11 mouse cellular contexts compared by ENCODE assay signal in the genomic region with DNA sequence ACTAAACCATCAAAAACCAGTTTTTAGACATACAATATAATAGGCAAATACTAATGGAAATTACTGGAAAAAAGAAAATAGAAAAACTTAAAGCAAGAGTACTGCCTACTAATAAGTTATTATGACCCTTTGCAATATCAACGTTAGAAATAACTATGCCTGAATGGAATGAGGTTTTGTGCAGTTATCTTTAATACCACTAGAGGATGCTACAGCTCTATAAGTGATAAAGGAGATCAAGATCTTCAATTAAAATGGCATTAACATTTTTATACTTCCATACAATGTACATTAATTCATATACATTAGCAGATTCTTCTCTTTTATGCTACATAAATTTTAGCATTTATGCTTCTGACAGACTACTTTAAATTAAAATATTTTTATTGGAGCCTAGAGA. TPM values are rescaled to one million over a fixed set of nuclear protein-coding genes. Genes with fewer than 3 reads are reported as not detected.
DNase-seq lines count a peak whose midpoint lies in the region; ATAC-seq and TF ChIP-seq lines count a peak whose summit lies in the region.
"Had no signal": no experiment of that assay in that cellular context is flagged by ENCODE, and none has a peak within 500 bp of the region (broad histone marks: within the 10 kb centered on the region; RNA-seq: fewer than 3 reads in every experiment).

No protein-coding gene starts in this region.

- no peaks in the 10 kb centered on the region for H3K9me3 ChIP-seq in embryonic facial prominence, embryonic 11.5 days (replicated peaks; ENCODE audit: control insufficient read depth, low read length)
- H3K9me3 ChIP-seq in embryonic facial prominence, embryonic 10.5 days = no peaks in the 10 kb centered on the region
- H3K9me3 ChIP-seq in liver, embryonic 11.5 days (ENCODE audit: control insufficient read depth, low read length) = no peaks in the 10 kb centered on the region
- H3K9me3 ChIP-seq: hindbrain, embryonic 15.5 days had no signal

- H3K4me2 ChIP-seq in embryonic facial prominence, embryonic 11.5 days (ENCODE audit: low read depth, low read length) = no peak overlapping the region
- no peak overlapping the region for H3K4me2 ChIP-seq in liver, embryonic 11.5 days
- H3K4me2 ChIP-seq: hindbrain, embryonic 15.5 days had no signal

- 22% methylated on average over 1 of the region's 1 CpGs for WGBS in embryonic facial prominence, embryonic 11.5 days
- WGBS in embryonic facial prominence, embryonic 10.5 days = 22% methylated on average over 1 of the region's 1 CpGs
- 6% methylated on average over 1 of the region's 1 CpGs for WGBS in liver, adult 2 months
- 17% methylated on average over 1 of the region's 1 CpGs for WGBS in liver, embryonic 11.5 days

- H3K4me3 ChIP-seq in embryonic facial prominence, embryonic 11.5 days (ENCODE audit: low read depth, low read length) = no peak overlapping the region
- no peak overlapping the region for H3K4me3 ChIP-seq in embryonic facial prominence, embryonic 10.5 days
- H3K4me3 ChIP-seq in liver, adult 2 months (ENCODE audit: insufficient read depth, low read depth, low read length) = no peak overlapping the region
- no peak overlapping the region for H3K4me3 ChIP-seq in liver, embryonic 11.5 days (ENCODE audit: low read depth, low read length)
- H3K4me3 ChIP-seq: hindbrain, embryonic 15.5 days had no signal

- no peaks in the 10 kb centered on the region for H3K4me1 ChIP-seq in embryonic facial prominence, embryonic 11.5 days (ENCODE audit: control insufficient read depth, insufficient read depth, low read length)
- peaks cover 8% of the 10 kb centered on the region; the same call in 1 of the 2 replicates for H3K4me1 ChIP-seq in embryonic facial prominence, embryonic 10.5 days
- no peaks in the 10 kb centered on the region for H3K4me1 ChIP-seq in liver, adult 2 months (ENCODE audit: control insufficient read depth, insufficient read depth, low read length)
- no peaks in the 10 kb centered on the region for H3K4me1 ChIP-seq in liver, embryonic 11.5 days (replicated peaks; ENCODE audit: control insufficient read depth, insufficient read depth, low read length)
- H3K4me1 ChIP-seq: hindbrain, embryonic 15.5 days had no signal

- no peak for ATAC-seq in embryonic facial prominence, embryonic 11.5 days (replicated peaks; ENCODE audit: insufficient number of reproducible peaks, low FRiP score, low TSS enrichment, low read depth)
- no peak for ATAC-seq in liver, embryonic 11.5 days (replicated peaks; ENCODE audit: low FRiP score)
- 0 out of 2 replicates have a peak, but pooled peaks have one; percentile 57 for ATAC-seq in megakaryocyte-erythroid progenitor cell, adult 5-6 weeks (replicated peaks; ENCODE audit: low FRiP score, low TSS enrichment, poor library complexity, severe bottlenecking)

- TF ChIP-seq CTCF in liver, adult 2 months (IDR thresholded peaks at IDR 0.05; ENCODE audit: low read depth, low read length) = peak; percentile 60

- H3K36me3 ChIP-seq in embryonic facial prominence, embryonic 11.5 days (replicated peaks; ENCODE audit: control insufficient read depth, insufficient read depth, low read depth, low read length) = no peaks in the 10 kb centered on the region
- peaks cover 38% of the 10 kb centered on the region for H3K36me3 ChIP-seq in embryonic facial prominence, embryonic 10.5 days (replicated peaks)
- peaks cover 8% of the 10 kb centered on the region for H3K36me3 ChIP-seq in liver, adult 2 months (ENCODE audit: control insufficient read depth, insufficient read depth, low read length)
- peaks cover 4% of the 10 kb centered on the region; the same call in 1 of the 2 replicates for H3K36me3 ChIP-seq in liver, embryonic 11.5 days (ENCODE audit: control insufficient read depth, insufficient read depth, low read length)

- no peak overlapping the region for H3K27ac ChIP-seq in embryonic facial prominence, embryonic 11.5 days (replicated peaks; ENCODE audit: low read depth, low read length)
- no peak overlapping the region for H3K27ac ChIP-seq in embryonic facial prominence, embryonic 10.5 days (replicated peaks)
- H3K27ac ChIP-seq in liver, adult 2 months (replicated peaks; ENCODE audit: insufficient read depth, low read depth, low read length) = no peak overlapping the region
- H3K27ac ChIP-seq in liver, embryonic 11.5 days (ENCODE audit: low read depth, low read length) = no peak overlapping the region
- H3K27ac ChIP-seq: hindbrain, embryonic 15.5 days had no signal

- no peak overlapping the region for H3K9ac ChIP-seq in embryonic facial prominence, embryonic 11.5 days (replicated peaks; ENCODE audit: low read length)
- no peak overlapping the region for H3K9ac ChIP-seq in liver, adult 2 months (ENCODE audit: low read depth, low read length)
- no peak overlapping the region for H3K9ac ChIP-seq in liver, embryonic 11.5 days (ENCODE audit: low read depth, low read length)
- H3K9ac ChIP-seq: hindbrain, embryonic 15.5 days had no signal

- H3K27me3 ChIP-seq in embryonic facial prominence, embryonic 11.5 days (ENCODE audit: control insufficient read depth, insufficient read depth, low read length) = no peaks in the 10 kb centered on the region
- no peaks in the 10 kb centered on the region for H3K27me3 ChIP-seq in embryonic facial prominence, embryonic 10.5 days (replicated peaks; ENCODE audit: low read depth, poor library complexity, severe bottlenecking)
- H3K27me3 ChIP-seq in liver, adult 2 months (ENCODE audit: control insufficient read depth, insufficient read depth, low read length) = no peaks in the 10 kb centered on the region
- H3K27me3 ChIP-seq in liver, embryonic 11.5 days (replicated peaks; ENCODE audit: control insufficient read depth, insufficient read depth, low read length) = no peaks in the 10 kb centered on the region
- H3K27me3 ChIP-seq: hindbrain, embryonic 15.5 days had no signal

- H3K79me2 ChIP-seq in liver, adult 2 months (ENCODE audit: control insufficient read depth, insufficient read depth, low read length) = no peaks in the 10 kb centered on the region

- DNase-seq in embryonic facial prominence, embryonic 11.5 days (ENCODE audit: low spot score) = peak; percentile 49
- DNase-seq in embryonic facial prominence, embryonic 10.5 days (ENCODE audit: low spot score) = no peak
- DNase-seq in liver, adult 2 months (ENCODE audit: extremely low read depth, low read depth, low spot score) = peak; percentile 29
- DNase-seq in liver, embryonic 11.5 days (ENCODE audit: low spot score) = no peak
- peak; percentile 3 for DNase-seq in Muller cell, postnatal 12 days (ENCODE audit: inconsistent ontology term)
- no peak for DNase-seq in adrenal gland, postnatal 36 days
- DNase-seq in kidney, adult 11 months = no peak

- no peak for TF ChIP-seq POLR2A in liver, adult 2 months (IDR thresholded peaks at IDR 0.05; ENCODE audit: extremely low read depth, insufficient read depth, low read length)

RNA-seq across cellular contexts. Expression of a gene that starts 48.2 kb away (rescaled TPM):
- not detected in 2 replicates for polyA plus RNA-seq in embryonic facial prominence, embryonic 11.5 days (2014; fragmentation: Nextera tagmentation; extraction: Ambion mirVana)
- not detected in 2 replicates for polyA plus RNA-seq in embryonic facial prominence, embryonic 10.5 days (2016; fragmentation: Nextera tagmentation; extraction: Ambion mirVana)
- total RNA-seq in liver, adult 2 months (2014; rRNA removed) = not detected in 2 replicates
- not detected in 2 replicates for polyA plus RNA-seq in liver, adult 2 months (2012; rRNA removed)
- polyA plus RNA-seq in liver, embryonic 11.5 days (2014; fragmentation: Nextera tagmentation; extraction: Ambion mirVana) = not detected in 2 replicates
- not detected in 2 replicates for total RNA-seq in megakaryocyte-erythroid progenitor cell, adult 5-6 weeks (2014; fragmentation: Nextera tagmentation)
- total RNA-seq in megakaryocyte-erythroid progenitor cell, adult 5-6 weeks (2017) = not detected in 2 replicates
- total RNA-seq in adrenal gland, postnatal 36 days (2021) = not detected
- total RNA-seq: left cerebral cortex, postnatal 10 days had no signal
- polyA plus RNA-seq: spleen, adult 2 months had no signal

RNA-seq across cellular contexts. Expression of a gene that starts 58.2 kb away (rescaled TPM):
- 17.2 and 18.3 TPM in 2 replicates for polyA plus RNA-seq in embryonic facial prominence, embryonic 11.5 days (2014; fragmentation: Nextera tagmentation; extraction: Ambion mirVana)
- polyA plus RNA-seq in embryonic facial prominence, embryonic 10.5 days (2016; fragmentation: Nextera tagmentation; extraction: Ambion mirVana) = 15.3 and 15.8 TPM in 2 replicates
- total RNA-seq in liver, adult 2 months (2014; rRNA removed) = 1.6 and 1.7 TPM in 2 replicates
- polyA plus RNA-seq in liver, adult 2 months (2012; rRNA removed) = 0.22 and 0.38 TPM in 2 replicates
- polyA plus RNA-seq in liver, embryonic 11.5 days (2014; fragmentation: Nextera tagmentation; extraction: Ambion mirVana) = 9.5 and 9.7 TPM in 2 replicates
- total RNA-seq in megakaryocyte-erythroid progenitor cell, adult 5-6 weeks (2014; fragmentation: Nextera tagmentation) = 8.7 and 9.7 TPM in 2 replicates
- total RNA-seq in megakaryocyte-erythroid progenitor cell, adult 5-6 weeks (2017) = 9.7 and 13.8 TPM in 2 replicates
- 10 to 100 TPM; 13.8 to 15.8 TPM for total RNA-seq in adrenal gland, postnatal 36 days (2021)

Comparison
In these comparisons a context has a peak if more than half of its experiments do, and no peak if none do; other contexts are left out.
1. DNase-seq: peak in embryonic facial prominence, embryonic 11.5 days (single experiment), liver, adult 2 months (single experiment) and Muller cell, postnatal 12 days (single experiment); none in embryonic facial prominence, embryonic 10.5 days (single experiment), liver, embryonic 11.5 days (single experiment), adrenal gland, postnatal 36 days (0 of 2) and kidney, adult 11 months (single experiment).